Comparison of ENCODE assay signal across 9 mouse cellular contexts in the genomic region with DNA sequence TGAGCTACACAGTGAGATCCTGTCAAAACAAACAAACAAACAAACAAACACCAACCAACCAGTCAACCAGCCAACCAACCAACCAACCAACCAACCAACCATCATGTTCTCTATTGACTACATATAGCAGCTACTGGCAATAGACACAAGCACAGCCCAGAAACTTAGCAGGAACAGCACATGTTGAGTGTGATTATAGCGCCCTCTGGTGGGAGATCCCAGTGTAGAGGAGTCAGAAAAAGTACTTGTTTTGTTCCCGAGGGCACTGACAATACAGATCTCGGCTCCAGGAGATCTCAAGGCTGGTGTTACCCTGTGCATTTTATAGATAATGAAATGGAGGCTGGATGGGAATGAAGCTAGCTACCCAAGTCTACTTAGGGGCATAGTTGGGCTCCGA. TPM values are rescaled to one million over a fixed set of nuclear protein-coding genes. Genes with fewer than 3 reads are reported as not detected.
DNase-seq lines count a peak whose midpoint lies in the region; ATAC-seq and TF ChIP-seq lines count a peak whose summit lies in the region.
"Had no signal": no experiment of that assay in that cellular context is flagged by ENCODE, and none has a peak within 500 bp of the region (broad histone marks: within the 10 kb centered on the region; RNA-seq: fewer than 3 reads in every experiment).

No protein-coding gene starts in this region.

- H3K4me3 ChIP-seq in forebrain, embryonic 11.5 days (ENCODE audit: low read depth, low read length): no peak overlapping the region
- no peak overlapping the region for H3K4me3 ChIP-seq in forebrain, embryonic 15.5 days
- no peak overlapping the region for H3K4me3 ChIP-seq in liver, adult 2 months (ENCODE audit: insufficient read depth, low read depth, low read length)
- H3K4me3 ChIP-seq in liver, embryonic 11.5 days (ENCODE audit: low read depth, low read length): no peak overlapping the region
- H3K4me3 ChIP-seq: hindbrain, embryonic 15.5 days had no signal

- WGBS in forebrain, embryonic 11.5 days: 54% methylated on average over 4 of the region's 4 CpGs
- whole genome bisulfite sequencing in forebrain, embryonic 15.5 days: 45% methylated on average over 4 of the region's 4 CpGs
- WGBS in liver, adult 2 months: 65% methylated on average over 4 of the region's 4 CpGs
- WGBS in liver, embryonic 11.5 days: 52% methylated on average over 4 of the region's 4 CpGs

- peak; percentile 78 for DNase-seq in forebrain, embryonic 11.5 days (ENCODE audit: low spot score)
- peak; percentile 41 for DNase-seq in liver, adult 2 months (ENCODE audit: extremely low read depth, low read depth, low spot score)
- DNase-seq in liver, embryonic 11.5 days (ENCODE audit: low spot score): no peak
- DNase-seq in R1 (ENCODE audit: low read depth, low spot score): peak; percentile 91
- DNase-seq in kidney, postnatal 10 days: peak; percentile 35
- DNase-seq in spleen, adult 12 weeks (ENCODE audit: low spot score): peak; percentile 25
- DNase-seq in ovary, adult 18-20 months (ENCODE audit: low spot score): no peak

- no peaks in the 10 kb centered on the region for H3K36me3 ChIP-seq in forebrain, embryonic 11.5 days (ENCODE audit: control insufficient read depth, insufficient read depth, low read length)
- H3K36me3 ChIP-seq in forebrain, embryonic 15.5 days: peaks cover 10% of the 10 kb centered on the region
- H3K36me3 ChIP-seq in liver, adult 2 months (ENCODE audit: control insufficient read depth, insufficient read depth, low read length): peaks cover 13% of the 10 kb centered on the region; the same call in 1 of the 2 replicates
- H3K36me3 ChIP-seq in liver, embryonic 11.5 days (ENCODE audit: control insufficient read depth, insufficient read depth, low read length): no peaks in the 10 kb centered on the region

- H3K79me2 ChIP-seq in liver, adult 2 months (ENCODE audit: control insufficient read depth, insufficient read depth, low read length): no peaks in the 10 kb centered on the region

- no peak overlapping the region for H3K9ac ChIP-seq in forebrain, embryonic 11.5 days (ENCODE audit: low read length)
- no peak overlapping the region for H3K9ac ChIP-seq in forebrain, embryonic 15.5 days (replicated peaks)
- H3K9ac ChIP-seq in liver, adult 2 months (ENCODE audit: low read depth, low read length): no peak overlapping the region
- H3K9ac ChIP-seq in liver, embryonic 11.5 days (ENCODE audit: low read depth, low read length): no peak overlapping the region
- H3K9ac ChIP-seq: hindbrain, embryonic 15.5 days had no signal

- H3K27ac ChIP-seq in forebrain, embryonic 11.5 days (ENCODE audit: low read depth, low read length): no peak overlapping the region
- H3K27ac ChIP-seq in forebrain, embryonic 15.5 days (replicated peaks): no peak overlapping the region
- no peak overlapping the region for H3K27ac ChIP-seq in liver, adult 2 months (replicated peaks; ENCODE audit: insufficient read depth, low read depth, low read length)
- H3K27ac ChIP-seq in liver, embryonic 11.5 days (ENCODE audit: low read depth, low read length): no peak overlapping the region
- H3K27ac ChIP-seq: hindbrain, embryonic 15.5 days had no signal

- no peak overlapping the region for H3K4me2 ChIP-seq in forebrain, embryonic 11.5 days (ENCODE audit: low read depth, low read length, severe bottlenecking)
- no peak overlapping the region for H3K4me2 ChIP-seq in forebrain, embryonic 15.5 days (replicated peaks)
- no peak overlapping the region for H3K4me2 ChIP-seq in liver, embryonic 11.5 days
- H3K4me2 ChIP-seq: hindbrain, embryonic 15.5 days had no signal

- no peaks in the 10 kb centered on the region for H3K27me3 ChIP-seq in forebrain, embryonic 11.5 days (ENCODE audit: control insufficient read depth, insufficient read depth, low read length)
- H3K27me3 ChIP-seq in forebrain, embryonic 15.5 days: no peaks in the 10 kb centered on the region
- H3K27me3 ChIP-seq in liver, adult 2 months (ENCODE audit: control insufficient read depth, insufficient read depth, low read length): no peaks in the 10 kb centered on the region
- H3K27me3 ChIP-seq in liver, embryonic 11.5 days (replicated peaks; ENCODE audit: control insufficient read depth, insufficient read depth, low read length): no peaks in the 10 kb centered on the region
- H3K27me3 ChIP-seq: hindbrain, embryonic 15.5 days had no signal

- no peak for ATAC-seq in forebrain, embryonic 11.5 days (replicated peaks; ENCODE audit: low FRiP score)
- ATAC-seq in forebrain, embryonic 15.5 days (replicated peaks): no peak
- ATAC-seq in liver, embryonic 11.5 days (replicated peaks; ENCODE audit: low FRiP score): no peak

- H3K9me3 ChIP-seq in forebrain, embryonic 11.5 days (ENCODE audit: control insufficient read depth, low read length): no peaks in the 10 kb centered on the region
- no peaks in the 10 kb centered on the region for H3K9me3 ChIP-seq in forebrain, embryonic 15.5 days
- no peaks in the 10 kb centered on the region for H3K9me3 ChIP-seq in liver, embryonic 11.5 days (ENCODE audit: control insufficient read depth, low read length)
- H3K9me3 ChIP-seq: hindbrain, embryonic 15.5 days had no signal

- peak; percentile 32; the same call in 1 of the 2 replicates for TF ChIP-seq CTCF in liver, adult 2 months (IDR thresholded peaks at IDR 0.05; ENCODE audit: low read depth, low read length)

- TF ChIP-seq POLR2A in liver, adult 2 months (IDR thresholded peaks at IDR 0.05; ENCODE audit: extremely low read depth, insufficient read depth, low read length): no peak

- H3K4me1 ChIP-seq in forebrain, embryonic 11.5 days (replicated peaks; ENCODE audit: control insufficient read depth, insufficient read depth, low read length): peaks cover 24% of the 10 kb centered on the region
- H3K4me1 ChIP-seq in forebrain, embryonic 15.5 days: peaks cover 29% of the 10 kb centered on the region
- H3K4me1 ChIP-seq in liver, adult 2 months (ENCODE audit: control insufficient read depth, insufficient read depth, low read length): no peaks in the 10 kb centered on the region
- no peaks in the 10 kb centered on the region for H3K4me1 ChIP-seq in liver, embryonic 11.5 days (replicated peaks; ENCODE audit: control insufficient read depth, insufficient read depth, low read length)

RNA-seq across cellular contexts. Expression of gene Rars, which starts 18.4 kb away (rescaled TPM):
- polyA plus RNA-seq in forebrain, embryonic 11.5 days (2014; fragmentation: Nextera tagmentation; extraction: Ambion mirVana): 107 and 110 TPM in 2 replicates
- polyA plus RNA-seq in forebrain, embryonic 15.5 days (2015; fragmentation: Nextera tagmentation; extraction: Ambion mirVana): 69.9 and 71.9 TPM in 2 replicates
- 27.9 and 29.4 TPM in 2 replicates for total RNA-seq in liver, adult 2 months (2014; rRNA removed)
- 9.7 and 10.2 TPM in 2 replicates for polyA plus RNA-seq in liver, adult 2 months (2012; rRNA removed)
- 137 and 141 TPM in 2 replicates for polyA plus RNA-seq in liver, embryonic 11.5 days (2014; fragmentation: Nextera tagmentation; extraction: Ambion mirVana)

RNA-seq across cellular contexts. Expression of gene Fbll1, which starts 54.0 kb away (rescaled TPM):
- polyA plus RNA-seq in forebrain, embryonic 11.5 days (2014; fragmentation: Nextera tagmentation; extraction: Ambion mirVana): 2.1 and 2.3 TPM in 2 replicates
- polyA plus RNA-seq in forebrain, embryonic 15.5 days (2015; fragmentation: Nextera tagmentation; extraction: Ambion mirVana): 15.6 and 20.8 TPM in 2 replicates
- total RNA-seq in liver, adult 2 months (2014; rRNA removed): not detected in 2 replicates
- polyA plus RNA-seq in liver, adult 2 months (2012; rRNA removed): not detected in 2 replicates
- not detected in 2 replicates for polyA plus RNA-seq in liver, embryonic 11.5 days (2014; fragmentation: Nextera tagmentation; extraction: Ambion mirVana)

Comparison
In these comparisons a context has a peak if more than half of its experiments do, and no peak if none do; other contexts are left out.
1. DNase-seq: peak in forebrain, embryonic 11.5 days (single experiment), liver, adult 2 months (single experiment), R1 (single experiment), kidney, postnatal 10 days (single experiment) and spleen, adult 12 weeks (single experiment); none in liver, embryonic 11.5 days (single experiment) and ovary, adult 18-20 months (single experiment).